11 mouse cellular contexts compared by ENCODE assay signal in the genomic region with DNA sequence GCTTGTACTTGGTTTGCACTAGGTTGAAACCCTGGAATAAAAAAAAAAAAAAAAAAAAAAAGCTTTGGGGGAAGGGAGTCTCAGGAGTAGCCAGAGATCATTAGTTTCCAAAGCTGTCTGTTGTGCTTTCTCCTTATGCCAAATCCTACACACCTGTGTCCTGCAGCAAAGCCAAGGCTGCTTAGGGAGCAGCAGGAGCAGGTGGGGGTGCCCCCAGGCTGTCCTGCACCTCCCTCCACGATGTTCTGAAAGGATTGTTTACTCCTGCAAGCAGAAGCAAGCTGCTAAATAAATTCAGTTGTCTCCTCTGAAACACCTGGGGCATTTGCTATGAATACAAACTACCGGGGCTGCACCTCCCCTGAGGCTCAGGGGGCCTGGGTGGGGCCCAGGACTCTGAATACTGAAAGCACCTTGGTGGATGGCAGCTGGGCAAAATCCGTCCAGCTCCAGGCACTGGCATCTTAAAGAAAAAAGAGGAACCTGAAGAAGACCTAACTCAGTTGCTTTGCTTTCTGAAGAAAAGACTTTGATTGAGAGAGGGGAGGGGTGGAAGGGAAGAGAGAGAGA.
DNase-seq lines count a peak whose midpoint lies in the region; ATAC-seq and TF ChIP-seq lines count a peak whose summit lies in the region.
"Had no signal": no experiment of that assay in that cellular context is flagged by ENCODE, and none has a peak within 500 bp of the region (broad histone marks: within the 10 kb centered on the region; RNA-seq: fewer than 3 reads in every experiment).

No protein-coding gene starts in this region.

- no peak overlapping the region for H3K4me2 ChIP-seq in forebrain, embryonic 11.5 days (ENCODE audit: low read depth, low read length, severe bottlenecking)
- no peak overlapping the region for H3K4me2 ChIP-seq in forebrain, postnatal 0 days (ENCODE audit: low read depth)
- H3K4me2 ChIP-seq in hindbrain, embryonic 12.5 days (replicated peaks), result no peak overlapping the region
- peak overlapping the region; percentile 24; the same call in 1 of the 2 replicates for H3K4me2 ChIP-seq in neural tube, embryonic 12.5 days (replicated peaks)
- no peak overlapping the region for H3K4me2 ChIP-seq in kidney, embryonic 14.5 days (replicated peaks; ENCODE audit: low read depth, low read length)

- no peak for TF ChIP-seq CTCF in forebrain, postnatal 0 days (IDR thresholded peaks at IDR 0.05; ENCODE audit: low read depth)

- peak overlapping the region; percentile 3; the same call in 1 of the 2 replicates for H3K9ac ChIP-seq in forebrain, embryonic 11.5 days (ENCODE audit: low read length)
- no peak overlapping the region for H3K9ac ChIP-seq in forebrain, postnatal 0 days
- no peak overlapping the region for H3K9ac ChIP-seq in hindbrain, embryonic 12.5 days
- H3K9ac ChIP-seq in neural tube, embryonic 12.5 days, result no peak overlapping the region
- no peak overlapping the region for H3K9ac ChIP-seq in kidney, embryonic 14.5 days (ENCODE audit: low read depth, low read length)

- peak; percentile 7; the same call in 1 of the 2 replicates for ATAC-seq in forebrain, embryonic 11.5 days (replicated peaks; ENCODE audit: low FRiP score)
- no peak for ATAC-seq in forebrain, postnatal 0 days
- ATAC-seq in hindbrain, embryonic 12.5 days (ENCODE audit: low FRiP score), result 0 out of 2 replicates have a peak, but pooled peaks have one; percentile 15
- peak; percentile 35; the same call in 1 of the 2 replicates for ATAC-seq in neural tube, embryonic 12.5 days (ENCODE audit: low FRiP score, low read depth)
- ATAC-seq in kidney, embryonic 14.5 days (ENCODE audit: low FRiP score, low TSS enrichment), result no peak

- H3K27me3 ChIP-seq in forebrain, embryonic 11.5 days (ENCODE audit: control insufficient read depth, insufficient read depth, low read length), result no peaks in the 10 kb centered on the region
- no peaks in the 10 kb centered on the region for H3K27me3 ChIP-seq in forebrain, postnatal 0 days (ENCODE audit: insufficient read depth, low read length)
- no peaks in the 10 kb centered on the region for H3K27me3 ChIP-seq in hindbrain, embryonic 12.5 days
- H3K27me3 ChIP-seq in neural tube, embryonic 12.5 days (replicated peaks), result no peaks in the 10 kb centered on the region
- H3K27me3 ChIP-seq in kidney, embryonic 14.5 days (ENCODE audit: control insufficient read depth, insufficient read depth, low read length), result no peaks in the 10 kb centered on the region

- WGBS in forebrain, embryonic 11.5 days, result 7% methylated on average over 3 of the region's 3 CpGs
- 14% methylated on average over 3 of the region's 3 CpGs for WGBS in forebrain, postnatal 0 days
- 10% methylated on average over 3 of the region's 3 CpGs for WGBS in hindbrain, embryonic 12.5 days
- WGBS in neural tube, embryonic 12.5 days, result 10% methylated on average over 3 of the region's 3 CpGs
- 32% methylated on average over 3 of the region's 3 CpGs for WGBS in kidney, embryonic 14.5 days

- H3K36me3 ChIP-seq in forebrain, embryonic 11.5 days (ENCODE audit: control insufficient read depth, insufficient read depth, low read length), result no peaks in the 10 kb centered on the region
- H3K36me3 ChIP-seq in forebrain, postnatal 0 days (ENCODE audit: insufficient read depth), result no peaks in the 10 kb centered on the region
- no peaks in the 10 kb centered on the region for H3K36me3 ChIP-seq in hindbrain, embryonic 12.5 days
- H3K36me3 ChIP-seq in neural tube, embryonic 12.5 days, result no peaks in the 10 kb centered on the region
- no peaks in the 10 kb centered on the region for H3K36me3 ChIP-seq in kidney, embryonic 14.5 days (ENCODE audit: control insufficient read depth, insufficient read depth, low read length)

- H3K4me1 ChIP-seq in forebrain, embryonic 11.5 days (replicated peaks; ENCODE audit: control insufficient read depth, insufficient read depth, low read length), result peaks cover 15% of the 10 kb centered on the region
- peaks cover 6% of the 10 kb centered on the region; the same call in 1 of the 2 replicates for H3K4me1 ChIP-seq in forebrain, postnatal 0 days (ENCODE audit: insufficient read depth)
- peaks cover 23% of the 10 kb centered on the region for H3K4me1 ChIP-seq in hindbrain, embryonic 12.5 days
- peaks cover 29% of the 10 kb centered on the region for H3K4me1 ChIP-seq in neural tube, embryonic 12.5 days
- H3K4me1 ChIP-seq in kidney, embryonic 14.5 days (ENCODE audit: control insufficient read depth, insufficient read depth, low read length), result no peaks in the 10 kb centered on the region

- H3K9me3 ChIP-seq in forebrain, embryonic 11.5 days (ENCODE audit: control insufficient read depth, low read length), result 0 out of 2 replicates have a peak, but pooled peaks cover 3% of the 10 kb centered on the region
- H3K9me3 ChIP-seq in forebrain, postnatal 0 days (ENCODE audit: low read length), result no peaks in the 10 kb centered on the region
- no peaks in the 10 kb centered on the region for H3K9me3 ChIP-seq in hindbrain, embryonic 12.5 days (replicated peaks)
- peaks cover 6% of the 10 kb centered on the region; the same call in 1 of the 2 replicates for H3K9me3 ChIP-seq in neural tube, embryonic 12.5 days
- peaks cover 3% of the 10 kb centered on the region; the same call in 1 of the 2 replicates for H3K9me3 ChIP-seq in kidney, embryonic 14.5 days (ENCODE audit: control insufficient read depth, low read length)

- no peak for DNase-seq in forebrain, embryonic 11.5 days (ENCODE audit: low spot score)
- DNase-seq in forebrain, postnatal 0 days, result no peak
- DNase-seq in cerebellum, postnatal 10 days, result peak; percentile 51 to 60
- no peak for DNase-seq in frontal cortex, postnatal 36 days (ENCODE audit: low spot score in 2 of 2)
- no peak for DNase-seq in adrenal gland, adult 8-10 months
- DNase-seq: B cell, adult 2 months; gastrocnemius, postnatal 10 days had no signal

- H3K4me3 ChIP-seq in forebrain, embryonic 11.5 days (ENCODE audit: low read depth, low read length), result no peak overlapping the region
- H3K4me3 ChIP-seq in forebrain, postnatal 0 days (ENCODE audit: low read depth, low read length), result no peak overlapping the region
- H3K4me3 ChIP-seq in hindbrain, embryonic 12.5 days, result no peak overlapping the region
- H3K4me3 ChIP-seq in neural tube, embryonic 12.5 days, result no peak overlapping the region
- H3K4me3 ChIP-seq in kidney, embryonic 14.5 days (ENCODE audit: low read length), result no peak overlapping the region

- peak overlapping the region; percentile 87 for H3K27ac ChIP-seq in forebrain, embryonic 11.5 days (ENCODE audit: low read depth, low read length)
- H3K27ac ChIP-seq in forebrain, postnatal 0 days (ENCODE audit: low read depth, low read length), result no peak overlapping the region
- H3K27ac ChIP-seq in hindbrain, embryonic 12.5 days, result peak overlapping the region; percentile 88
- peak overlapping the region; percentile 75 for H3K27ac ChIP-seq in neural tube, embryonic 12.5 days
- H3K27ac ChIP-seq in kidney, embryonic 14.5 days (ENCODE audit: low read depth, low read length), result no peak overlapping the region
- H3K27ac ChIP-seq: macrophage had no signal

Comparison
In these comparisons a context has a peak if more than half of its experiments do, and no peak if none do; other contexts are left out.
1. ATAC-seq: peak in forebrain, embryonic 11.5 days (single experiment), hindbrain, embryonic 12.5 days (single experiment) and neural tube, embryonic 12.5 days (single experiment); none in forebrain, postnatal 0 days (single experiment) and kidney, embryonic 14.5 days (single experiment).
2. H3K27ac ChIP-seq: peak in forebrain, embryonic 11.5 days (single experiment), hindbrain, embryonic 12.5 days (single experiment) and neural tube, embryonic 12.5 days (single experiment); none in forebrain, postnatal 0 days (single experiment) and kidney, embryonic 14.5 days (single experiment).
3. DNase-seq: peak in cerebellum, postnatal 10 days (2 of 2); none in forebrain, embryonic 11.5 days (single experiment), forebrain, postnatal 0 days (single experiment), frontal cortex, postnatal 36 days (0 of 2) and adrenal gland, adult 8-10 months (single experiment).